Mouse (Mus musculus): ENCODE measurements around the gene Myl12a. TPM values are rescaled to one million over a fixed set of nuclear protein-coding genes. Genes with fewer than 3 reads are reported as not detected.

Gene Myl12a
- polyA plus RNA-seq (2014; fragmentation: Nextera tagmentation; extraction: Ambion mirVana) = 746 and 761 TPM in 2 replicates

- H3K9me3 ChIP-seq (ENCODE audit: control insufficient read depth, low read length) = no peaks in the 10 kb centered on the region
- H3K4me1 ChIP-seq (ENCODE audit: control insufficient read depth in 2 of 2, insufficient read depth in 2 of 2, low read length in 2 of 2) = peaks cover 11 to 36% of the 10 kb centered on the region in 2 experiments
- peak within 1 kb of the TSS; percentile 99 to 100 for H3K27ac ChIP-seq (replicated peaks in 1 of 2; ENCODE audit: control insufficient read depth in 1 of 2, insufficient read depth in 1 of 2, low read depth in 2 of 2, low read length in 2 of 2)
- H3K27me3 ChIP-seq (ENCODE audit: control insufficient read depth, insufficient read depth, low read length) = no peaks in the 10 kb centered on the region
- ATAC-seq (ENCODE audit: insufficient number of reproducible peaks, insufficient read depth, low FRiP score, low read depth) = peak; percentile 28
- 0 out of 2 replicates have a peak, but pooled peaks cover 3% of the 10 kb centered on the region for H3K36me3 ChIP-seq (ENCODE audit: control insufficient read depth, insufficient read depth, low read length)
- peak within 1 kb of the TSS; percentile 87 to 96 for H3K4me3 ChIP-seq (ENCODE audit: control insufficient read depth in 1 of 2, insufficient read depth in 1 of 2, low read depth in 1 of 2, low read length in 2 of 2)
- H3K9ac ChIP-seq (ENCODE audit: low read length) = peak within 1 kb of the TSS; percentile 99
- WGBS = under 1% methylated on average over 14 of the region's 14 CpGs
- peak within 1 kb of the TSS; percentile 65 for H3K4me2 ChIP-seq (ENCODE audit: low read length)
Observed at GRCm38 (mm10) chr17:71002744-71003094, at the start of gene Myl12a. TSS of gene Myl12a (minus strand) at chr17:71002878.

GRCm38 (mm10) chr17:71049292-71049691, 46.6 kb upstream of the Myl12a start:
- H3K27me3 ChIP-seq (ENCODE audit: control insufficient read depth, insufficient read depth, low read length) = no peaks in the 10 kb centered on the region
- H3K36me3 ChIP-seq (ENCODE audit: control insufficient read depth, insufficient read depth, low read length) = peaks cover 91% of the 10 kb centered on the region

GRCm38 (mm10) chr17:71046856-71047255, 44.2 kb upstream of the Myl12a start:
- Histone ChIP-seq H3K27me3 (ENCODE audit: control insufficient read depth, insufficient read depth, low read length) (no peaks in the 10 kb centered on the region), H3K9me3 (ENCODE audit: control insufficient read depth, low read length) (no peaks in the 10 kb centered on the region), H3K36me3 (ENCODE audit: control insufficient read depth, insufficient read depth, low read length) (peaks cover 93% of the 10 kb centered on the region), H3K4me1 (ENCODE audit: control insufficient read depth in 2 of 2, insufficient read depth in 2 of 2, low read length in 2 of 2) (no peaks in the 10 kb centered on the region), H3K27ac (replicated peaks in 1 of 2; ENCODE audit: control insufficient read depth in 1 of 2, insufficient read depth in 1 of 2, low read depth in 2 of 2, low read length in 2 of 2) (no peak overlapping the region), H3K4me3 (ENCODE audit: control insufficient read depth in 1 of 2, insufficient read depth in 1 of 2, low read depth in 1 of 2, low read length in 2 of 2) (no peak overlapping the region), H3K9ac (ENCODE audit: low read length) (no peak overlapping the region), H3K4me2 (ENCODE audit: low read length) (no peak overlapping the region)
- 91% methylated on average over 4 of the region's 4 CpGs for WGBS
- no peak for ATAC-seq (ENCODE audit: insufficient number of reproducible peaks, insufficient read depth, low FRiP score, low read depth)

More at GRCm38 (mm10) chr17:71049292-71049691, 46.6 kb upstream of the Myl12a start:
- no peak overlapping the region for H3K9ac ChIP-seq (ENCODE audit: low read length)
- no peak overlapping the region for H3K4me3 ChIP-seq (ENCODE audit: control insufficient read depth in 1 of 2, insufficient read depth in 1 of 2, low read depth in 1 of 2, low read length in 2 of 2)
- no peak for ATAC-seq (ENCODE audit: insufficient number of reproducible peaks, insufficient read depth, low FRiP score, low read depth)
- H3K4me2 ChIP-seq (ENCODE audit: low read length) = no peak overlapping the region
- H3K4me1 ChIP-seq (ENCODE audit: control insufficient read depth in 2 of 2, insufficient read depth in 2 of 2, low read length in 2 of 2) = no peaks in the 10 kb centered on the region
- no peak overlapping the region for H3K27ac ChIP-seq (replicated peaks in 1 of 2; ENCODE audit: control insufficient read depth in 1 of 2, insufficient read depth in 1 of 2, low read depth in 2 of 2, low read length in 2 of 2)
- WGBS = 83% methylated on average over 8 of the region's 8 CpGs
- H3K9me3 ChIP-seq (ENCODE audit: control insufficient read depth, low read length) = no peaks in the 10 kb centered on the region

GRCm38 (mm10) chr17:71045591-71045990, 42.9 kb upstream of the Myl12a start:
- no peak for ATAC-seq (ENCODE audit: insufficient number of reproducible peaks, insufficient read depth, low FRiP score, low read depth)
- no peak overlapping the region for H3K27ac ChIP-seq (replicated peaks in 1 of 2; ENCODE audit: control insufficient read depth in 1 of 2, insufficient read depth in 1 of 2, low read depth in 2 of 2, low read length in 2 of 2)
- H3K36me3 ChIP-seq (ENCODE audit: control insufficient read depth, insufficient read depth, low read length) = peaks cover 95% of the 10 kb centered on the region
- H3K4me1 ChIP-seq (ENCODE audit: control insufficient read depth in 2 of 2, insufficient read depth in 2 of 2, low read length in 2 of 2) = peaks cover 1 to 6% of the 10 kb centered on the region in 2 experiments; a peak in 2 of 4 replicates
- no peak overlapping the region for H3K9ac ChIP-seq (ENCODE audit: low read length)
- no peaks in the 10 kb centered on the region for H3K9me3 ChIP-seq (ENCODE audit: control insufficient read depth, low read length)
- no peak overlapping the region for H3K4me2 ChIP-seq (ENCODE audit: low read length)
- no peaks in the 10 kb centered on the region for H3K27me3 ChIP-seq (ENCODE audit: control insufficient read depth, insufficient read depth, low read length)
- WGBS = 87% methylated on average over 9 of the region's 9 CpGs
- no peak overlapping the region for H3K4me3 ChIP-seq (ENCODE audit: control insufficient read depth in 1 of 2, insufficient read depth in 1 of 2, low read depth in 1 of 2, low read length in 2 of 2)

GRCm38 (mm10) chr17:71042645-71043044, 40.0 kb upstream of the Myl12a start:
- no peak overlapping the region for H3K4me2 ChIP-seq (ENCODE audit: low read length)
- H3K9ac ChIP-seq (ENCODE audit: low read length) = no peak overlapping the region
- 74% methylated on average over 1 of the region's 1 CpGs for WGBS
- H3K4me3 ChIP-seq (ENCODE audit: control insufficient read depth in 1 of 2, insufficient read depth in 1 of 2, low read depth in 1 of 2, low read length in 2 of 2) = no peak overlapping the region
- peaks cover 97% of the 10 kb centered on the region for H3K36me3 ChIP-seq (ENCODE audit: control insufficient read depth, insufficient read depth, low read length)
- no peaks in the 10 kb centered on the region for H3K9me3 ChIP-seq (ENCODE audit: control insufficient read depth, low read length)
- H3K27ac ChIP-seq (replicated peaks in 1 of 2; ENCODE audit: control insufficient read depth in 1 of 2, insufficient read depth in 1 of 2, low read depth in 2 of 2, low read length in 2 of 2) = no peak overlapping the region
- no peaks in the 10 kb centered on the region for H3K27me3 ChIP-seq (ENCODE audit: control insufficient read depth, insufficient read depth, low read length)
- ATAC-seq (ENCODE audit: insufficient number of reproducible peaks, insufficient read depth, low FRiP score, low read depth) = no peak
- peaks cover 16 to 34% of the 10 kb centered on the region in 2 experiments for H3K4me1 ChIP-seq (ENCODE audit: control insufficient read depth in 2 of 2, insufficient read depth in 2 of 2, low read length in 2 of 2)

GRCm38 (mm10) chr17:71040582-71040880, 37.9 kb upstream of the Myl12a start:
- Histone ChIP-seq H3K9ac (ENCODE audit: low read length) (no peak overlapping the region), H3K4me2 (ENCODE audit: low read length) (no peak overlapping the region), H3K4me3 (ENCODE audit: control insufficient read depth in 1 of 2, insufficient read depth in 1 of 2, low read depth in 1 of 2, low read length in 2 of 2) (no peak overlapping the region), H3K36me3 (ENCODE audit: control insufficient read depth, insufficient read depth, low read length) (peaks cover 98% of the 10 kb centered on the region), H3K27me3 (ENCODE audit: control insufficient read depth, insufficient read depth, low read length) (no peaks in the 10 kb centered on the region), H3K9me3 (ENCODE audit: control insufficient read depth, low read length) (no peaks in the 10 kb centered on the region), H3K27ac (replicated peaks in 1 of 2; ENCODE audit: control insufficient read depth in 1 of 2, insufficient read depth in 1 of 2, low read depth in 2 of 2, low read length in 2 of 2) (peak overlapping the region; percentile 6 to 55), H3K4me1 (ENCODE audit: control insufficient read depth in 2 of 2, insufficient read depth in 2 of 2, low read length in 2 of 2) (peaks cover 16 to 34% of the 10 kb centered on the region in 2 experiments)
- WGBS = 44% methylated on average over 5 of the region's 5 CpGs
- no peak for ATAC-seq (ENCODE audit: insufficient number of reproducible peaks, insufficient read depth, low FRiP score, low read depth)

GRCm38 (mm10) chr17:71039851-71040581, 37.3 kb upstream of the Myl12a start:
- ATAC-seq (ENCODE audit: insufficient number of reproducible peaks, insufficient read depth, low FRiP score, low read depth) = no peak
- Histone ChIP-seq H3K4me3 (ENCODE audit: control insufficient read depth in 1 of 2, insufficient read depth in 1 of 2, low read depth in 1 of 2, low read length in 2 of 2) (no peak overlapping the region), H3K9me3 (ENCODE audit: control insufficient read depth, low read length) (no peaks in the 10 kb centered on the region), H3K27me3 (ENCODE audit: control insufficient read depth, insufficient read depth, low read length) (no peaks in the 10 kb centered on the region), H3K4me2 (ENCODE audit: low read length) (no peak overlapping the region), H3K9ac (ENCODE audit: low read length) (no peak overlapping the region; the same call in 1 of the 2 replicates), H3K27ac (replicated peaks in 1 of 2; ENCODE audit: control insufficient read depth in 1 of 2, insufficient read depth in 1 of 2, low read depth in 2 of 2, low read length in 2 of 2) (peak overlapping the region; percentile 6 to 55), H3K36me3 (ENCODE audit: control insufficient read depth, insufficient read depth, low read length) (peaks cover 98% of the 10 kb centered on the region), H3K4me1 (ENCODE audit: control insufficient read depth in 2 of 2, insufficient read depth in 2 of 2, low read length in 2 of 2) (peaks cover 16 to 34% of the 10 kb centered on the region in 2 experiments)
- WGBS = 34% methylated on average over 12 of the region's 12 CpGs

GRCm38 (mm10) chr17:71038812-71039211, 36.1 kb upstream of the Myl12a start:
- Histone ChIP-seq H3K27me3 (ENCODE audit: control insufficient read depth, insufficient read depth, low read length) (no peaks in the 10 kb centered on the region), H3K4me1 (ENCODE audit: control insufficient read depth in 2 of 2, insufficient read depth in 2 of 2, low read length in 2 of 2) (peaks cover 16 to 39% of the 10 kb centered on the region in 2 experiments), H3K4me3 (ENCODE audit: control insufficient read depth in 1 of 2, insufficient read depth in 1 of 2, low read depth in 1 of 2, low read length in 2 of 2) (no peak overlapping the region), H3K9ac (ENCODE audit: low read length) (no peak overlapping the region), H3K4me2 (ENCODE audit: low read length) (no peak overlapping the region), H3K36me3 (ENCODE audit: control insufficient read depth, insufficient read depth, low read length) (peaks cover 94% of the 10 kb centered on the region), H3K27ac (replicated peaks in 1 of 2; ENCODE audit: control insufficient read depth in 1 of 2, insufficient read depth in 1 of 2, low read depth in 2 of 2, low read length in 2 of 2) (peak overlapping the region; percentile 20 to 28; a peak in 3 of 4 replicates), H3K9me3 (ENCODE audit: control insufficient read depth, low read length) (no peaks in the 10 kb centered on the region)
- ATAC-seq (ENCODE audit: insufficient number of reproducible peaks, insufficient read depth, low FRiP score, low read depth) = no peak; the same call in 1 of the 2 replicates
- WGBS = 39% methylated on average over 5 of the region's 5 CpGs

Data from heart, embryonic 14.5 days (tissue).